Mouse (Mus musculus): Measurements from ENCODE around the gene Vmn2r53.
"Not testable (repeated sequence)": the region's sequence is repeated elsewhere in the genome, so short reads cannot be mapped to it uniquely, and the experiment has no call there.

The Vmn2r53 gene

DNA sequence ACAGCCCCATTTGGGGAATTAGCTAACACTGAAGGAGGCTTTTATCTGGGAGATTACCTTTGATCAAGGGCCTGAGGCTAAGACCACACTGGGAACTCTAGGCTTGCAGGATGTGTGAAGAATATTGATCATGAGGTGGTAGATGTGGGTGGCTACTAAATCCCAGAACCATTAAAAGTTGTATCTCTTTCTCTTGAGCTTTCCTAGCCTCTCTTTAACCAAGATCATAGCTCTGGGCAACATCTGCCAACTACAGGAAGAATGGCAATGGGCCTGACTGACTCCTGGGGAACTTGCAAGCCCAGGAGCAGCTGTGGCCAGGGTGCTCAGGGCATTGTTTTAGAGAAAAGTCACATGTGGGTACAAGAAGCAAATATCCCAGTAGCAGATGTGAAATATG is at the start of gene Vmn2r53:
Gene Vmn2r53 (minus strand): TSS at position 101 of the 400 bp plus-strand sequence.
- DNase-seq (ENCODE audit: low spot score in 2 of 2) = no peak

GRCm38 (mm10) chr7:12640219-12640618 is 31.6 kb upstream of the Vmn2r53 start, which contains the start of gene Vmn2r54:
Gene Vmn2r54, minus strand, starts transcription at chr7:12640319.
- not testable (repeated sequence) for DNase-seq (ENCODE audit: low spot score in 2 of 2)

Data from cerebellum, postnatal 4 days (tissue).